Mouse (Mus musculus): ENCODE results near the gene Cnot1.
"Not testable (repeated sequence)": the region's sequence is repeated elsewhere in the genome, so short reads cannot be mapped to it uniquely, and the experiment has no call there.

Gene Cnot1

GRCm38 (mm10) chr8:95807331-95807843 lies at the start of gene Cnot1:
TSS of gene Cnot1 (minus strand) at chr8:95807464.
- DNase-seq = peak; percentile 93 to 97

- no peak for DNase-seq
These were observed 46.9 kb upstream of the Cnot1 start for GRCm38 (mm10) chr8:95854174-95854573.

- DNase-seq = peak; percentile 40 to 62
These were observed 46.0 kb upstream of the Cnot1 start, which contains the start of gene Slc38a7 for GRCm38 (mm10) chr8:95853102-95853843. TSS of gene Slc38a7 (minus strand) at chr8:95853539.

GRCm38 (mm10) chr8:95852290-95852689 lies 45.0 kb upstream of the Cnot1 start:
- no peak for DNase-seq

GRCm38 (mm10) chr8:95850326-95850725 lies 43.1 kb upstream of the Cnot1 start:
- no peak for DNase-seq

- no peak for DNase-seq
These were observed 41.6 kb upstream of the Cnot1 start for GRCm38 (mm10) chr8:95848734-95849464.

- no peak for DNase-seq
These were observed 40.8 kb upstream of the Cnot1 start for GRCm38 (mm10) chr8:95848061-95848551.

- no peak for DNase-seq
These were observed 37.8 kb upstream of the Cnot1 start for GRCm38 (mm10) chr8:95845026-95845425.

GRCm38 (mm10) chr8:95843968-95844367 lies 36.7 kb upstream of the Cnot1 start:
- no peak for DNase-seq

GRCm38 (mm10) chr8:95841436-95841835 lies 34.2 kb upstream of the Cnot1 start:
- no peak for DNase-seq

GRCm38 (mm10) chr8:95839289-95839688 lies 32.0 kb upstream of the Cnot1 start:
- no peak for DNase-seq

- no peak for DNase-seq
These were observed 30.0 kb upstream of the Cnot1 start for GRCm38 (mm10) chr8:95837266-95837665.

- DNase-seq = no peak
These were observed 28.6 kb upstream of the Cnot1 start for GRCm38 (mm10) chr8:95835891-95836290.

- DNase-seq = no peak
These were observed 26.2 kb upstream of the Cnot1 start for GRCm38 (mm10) chr8:95833435-95833984.

- DNase-seq = peak; percentile 51 to 62
These were observed 25.6 kb upstream of the Cnot1 start for GRCm38 (mm10) chr8:95832603-95833434.

GRCm38 (mm10) chr8:95830144-95830543 lies 22.9 kb upstream of the Cnot1 start:
- DNase-seq = no peak

GRCm38 (mm10) chr8:95825162-95825561 lies 17.9 kb upstream of the Cnot1 start, which contains the start of gene Sap18b:
TSS of gene Sap18b (plus strand) at chr8:95825346.
- not testable (repeated sequence) for DNase-seq

- no peak for DNase-seq
These were observed 15.4 kb upstream of the Cnot1 start for GRCm38 (mm10) chr8:95822699-95823098.

GRCm38 (mm10) chr8:95822096-95822495 lies 14.8 kb upstream of the Cnot1 start:
- DNase-seq = no peak

- no peak for DNase-seq
These were observed 14.0 kb upstream of the Cnot1 start for GRCm38 (mm10) chr8:95821266-95821665.

- no peak for DNase-seq
These were observed 10.9 kb upstream of the Cnot1 start for GRCm38 (mm10) chr8:95818211-95818610.

- no peak for DNase-seq
These were observed 10.3 kb upstream of the Cnot1 start for GRCm38 (mm10) chr8:95817597-95817996.

Measured in thymus, adult 18-20 months (tissue).